Mouse (Mus musculus): Measurements from ENCODE around the gene Chst10.

- TF ChIP-seq CTCF (conservative IDR thresholded peaks at IDR 0.05 in 1 of 2, IDR thresholded peaks at IDR 0.05 in 1 of 2; ENCODE audit: low read depth in 2 of 2, low read length in 2 of 2) (peak; percentile 72 to 81), GABPA (IDR thresholded peaks at IDR 0.05; ENCODE audit: insufficient replicate concordance, low read depth, low read length) (no peak), POLR2A (IDR thresholded peaks at IDR 0.05; ENCODE audit: low read depth, low read length) (no peak), E2F4 (IDR thresholded peaks at IDR 0.05; ENCODE audit: insufficient replicate concordance, low read depth, low read length) (no peak), MAZ (IDR thresholded peaks at IDR 0.05; ENCODE audit: low read depth, low read length) (no peak), POLR2AphosphoS2 (IDR thresholded peaks at IDR 0.05; ENCODE audit: low read depth, low read length) (no peak), MYC (IDR thresholded peaks at IDR 0.05; ENCODE audit: low read depth, low read length) (no peak), EP300 (IDR thresholded peaks at IDR 0.05; ENCODE audit: low read length) (no peak), ZNF384 (IDR thresholded peaks at IDR 0.05; ENCODE audit: low read depth, low read length) (no peak), ZC3H11A (IDR thresholded peaks at IDR 0.05; ENCODE audit: low read depth, low read length) (no peak), CHD2 (IDR thresholded peaks at IDR 0.05; ENCODE audit: low read length) (no peak), KAT2A (IDR thresholded peaks at IDR 0.05; ENCODE audit: insufficient replicate concordance, low read length) (no peak)
Observed at GRCm38 (mm10) chr1:38856196-38856595, 41.8 kb downstream of the Chst10 start.

Measured in CH12.LX (cell line).